Mouse (Mus musculus): ENCODE measurements around the gene Tcf7l1. TPM values are rescaled to one million over a fixed set of nuclear protein-coding genes. Genes with fewer than 3 reads are reported as not detected.

Gene Tcf7l1
- polyA plus RNA-seq, 1 experiment from 2014 or later: 14.6 TPM

GRCm38 (mm10) chr6:72774275-72774674 is 14.8 kb downstream of the Tcf7l1 start:
- Histone ChIP-seq H3K36me3 (ENCODE audit: control insufficient read depth, insufficient read depth, low read length) (0 out of 2 replicates have a peak, but pooled peaks cover 2% of the 10 kb centered on the region), H3K27ac (ENCODE audit: low read depth, low read length) (no peak overlapping the region), H3K4me1 (replicated peaks; ENCODE audit: control insufficient read depth, insufficient read depth, low read length) (0 out of 2 replicates have a peak, but pooled peaks cover 2% of the 10 kb centered on the region), H3K27me3 (replicated peaks; ENCODE audit: control insufficient read depth, insufficient read depth, low read length) (no peaks in the 10 kb centered on the region), H3K9me3 (ENCODE audit: control insufficient read depth, low read length) (no peaks in the 10 kb centered on the region), H3K9ac (ENCODE audit: low read depth, low read length) (no peak overlapping the region), H3K4me2 (no peak overlapping the region), H3K4me3 (ENCODE audit: low read depth, low read length) (no peak overlapping the region)
- 53% methylated on average over 3 of the region's 3 CpGs for WGBS
- ATAC-seq (replicated peaks; ENCODE audit: low FRiP score) (no peak), DNase-seq (ENCODE audit: low spot score) (no peak)

DNA sequence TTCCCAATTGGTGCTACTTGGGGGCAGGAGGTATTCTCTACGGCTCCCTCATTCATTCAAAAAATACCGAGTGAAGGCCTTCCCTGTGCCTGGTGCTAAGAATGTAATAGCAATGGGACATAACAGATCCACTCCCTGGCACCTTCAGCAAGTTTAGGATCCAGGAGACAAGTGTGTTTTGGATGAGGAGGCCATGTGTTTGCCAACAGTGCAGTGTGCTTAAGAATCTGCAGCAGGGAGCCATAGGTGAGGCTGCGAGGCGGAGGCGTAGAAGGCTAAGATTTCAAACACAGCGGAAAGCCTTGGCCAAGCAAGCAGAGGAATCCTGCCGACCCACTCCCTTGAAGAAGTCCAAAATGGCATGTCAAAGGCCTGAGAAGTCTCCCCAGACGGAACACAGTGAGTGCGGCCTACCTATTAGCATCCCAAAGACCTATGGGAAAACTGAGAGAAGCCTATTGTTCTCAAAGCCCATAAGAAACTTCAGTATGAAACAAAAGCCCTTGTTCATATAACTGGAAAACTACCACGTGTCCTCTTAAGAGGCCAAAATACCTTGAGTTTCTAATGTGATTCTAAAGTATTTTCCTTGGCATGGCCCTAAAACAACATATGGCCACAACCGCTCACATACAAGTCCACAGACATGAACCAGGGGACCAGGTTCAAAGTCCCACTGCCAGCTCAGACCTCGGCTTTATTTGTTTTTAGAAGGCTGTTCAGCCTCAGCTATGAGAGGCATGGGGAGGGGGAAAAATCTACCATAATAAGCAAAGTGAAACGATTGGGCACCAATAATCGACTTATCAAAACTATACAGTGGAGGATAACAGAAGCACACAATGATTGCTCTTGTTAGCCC is 18.9 kb downstream of the Tcf7l1 start:
- Histone ChIP-seq H3K9me3 (ENCODE audit: control insufficient read depth, low read length) (no peaks in the 10 kb centered on the region), H3K4me3 (ENCODE audit: low read depth, low read length) (no peak overlapping the region), H3K4me1 (replicated peaks; ENCODE audit: control insufficient read depth, insufficient read depth, low read length) (no peaks in the 10 kb centered on the region), H3K9ac (ENCODE audit: low read depth, low read length) (no peak overlapping the region), H3K27ac (ENCODE audit: low read depth, low read length) (no peak overlapping the region), H3K36me3 (ENCODE audit: control insufficient read depth, insufficient read depth, low read length) (0 out of 2 replicates have a peak, but pooled peaks cover 2% of the 10 kb centered on the region), H3K27me3 (replicated peaks; ENCODE audit: control insufficient read depth, insufficient read depth, low read length) (no peaks in the 10 kb centered on the region), H3K4me2 (no peak overlapping the region)
- DNase-seq (ENCODE audit: low spot score) (no peak), ATAC-seq (replicated peaks; ENCODE audit: low FRiP score) (no peak)
- 83% methylated on average over 14 of the region's 14 CpGs for WGBS

DNA sequence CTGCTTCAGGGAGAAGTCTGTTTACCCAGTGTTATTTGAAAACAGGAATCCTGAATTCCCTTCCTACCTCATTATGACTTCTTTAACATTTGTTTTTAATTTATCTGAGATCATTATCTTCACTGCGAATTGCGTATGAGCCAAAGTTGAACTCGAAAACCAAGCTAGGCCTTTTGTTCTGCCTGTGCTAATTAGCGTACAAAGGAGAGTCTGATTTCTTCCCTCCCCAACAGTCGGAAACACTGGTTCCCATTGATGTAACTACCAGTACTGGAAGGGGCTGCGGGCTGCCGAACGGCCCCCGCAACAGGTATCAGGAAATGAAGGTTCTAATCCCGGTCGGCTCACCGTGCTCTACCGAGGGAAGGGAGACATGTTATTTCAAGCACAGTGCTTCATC is 19.7 kb downstream of the Tcf7l1 start:
- Histone ChIP-seq H3K9me3 (ENCODE audit: control insufficient read depth, low read length) (no peaks in the 10 kb centered on the region), H3K27me3 (replicated peaks; ENCODE audit: control insufficient read depth, insufficient read depth, low read length) (no peaks in the 10 kb centered on the region), H3K4me3 (ENCODE audit: low read depth, low read length) (no peak overlapping the region), H3K27ac (ENCODE audit: low read depth, low read length) (no peak overlapping the region), H3K9ac (ENCODE audit: low read depth, low read length) (no peak overlapping the region), H3K36me3 (ENCODE audit: control insufficient read depth, insufficient read depth, low read length) (0 out of 2 replicates have a peak, but pooled peaks cover 2% of the 10 kb centered on the region), H3K4me1 (replicated peaks; ENCODE audit: control insufficient read depth, insufficient read depth, low read length) (no peaks in the 10 kb centered on the region), H3K4me2 (no peak overlapping the region)
- no peak for ATAC-seq (replicated peaks; ENCODE audit: low FRiP score)
- WGBS: 83% methylated on average over 13 of the region's 13 CpGs
- DNase-seq (ENCODE audit: low spot score): no peak

DNA sequence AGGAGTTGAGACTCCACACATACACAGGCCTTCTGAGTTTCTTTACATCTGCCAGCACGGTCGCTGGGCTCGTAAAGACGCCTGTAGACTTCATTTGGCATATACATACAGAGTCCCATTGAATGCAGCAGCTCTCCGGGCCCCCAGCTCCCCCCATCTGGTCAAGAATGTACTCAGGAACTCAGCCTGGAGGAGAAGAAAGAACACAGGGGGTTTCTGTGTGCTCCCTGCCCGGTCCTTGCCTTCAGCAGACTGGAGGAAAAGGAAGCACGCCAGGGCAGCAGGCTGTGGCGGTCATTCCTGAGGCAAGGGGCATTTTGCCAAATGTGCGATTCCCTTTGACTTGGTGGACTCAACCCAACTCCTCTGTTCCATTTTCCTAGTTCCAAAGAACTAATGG is 20.2 kb downstream of the Tcf7l1 start:
- Histone ChIP-seq H3K4me2 (no peak overlapping the region), H3K36me3 (ENCODE audit: control insufficient read depth, insufficient read depth, low read length) (0 out of 2 replicates have a peak, but pooled peaks cover 2% of the 10 kb centered on the region), H3K4me3 (ENCODE audit: low read depth, low read length) (no peak overlapping the region), H3K9ac (ENCODE audit: low read depth, low read length) (no peak overlapping the region), H3K9me3 (ENCODE audit: control insufficient read depth, low read length) (no peaks in the 10 kb centered on the region), H3K4me1 (replicated peaks; ENCODE audit: control insufficient read depth, insufficient read depth, low read length) (no peaks in the 10 kb centered on the region), H3K27me3 (replicated peaks; ENCODE audit: control insufficient read depth, insufficient read depth, low read length) (no peaks in the 10 kb centered on the region), H3K27ac (ENCODE audit: low read depth, low read length) (no peak overlapping the region)
- DNase-seq (ENCODE audit: low spot score) (no peak), ATAC-seq (replicated peaks; ENCODE audit: low FRiP score) (no peak)
- 92% methylated on average over 9 of the region's 9 CpGs for WGBS

GRCm38 (mm10) chr6:72768097-72768496 is 21.0 kb downstream of the Tcf7l1 start:
- ATAC-seq (replicated peaks; ENCODE audit: low FRiP score): no peak
- 87% methylated on average over 9 of the region's 9 CpGs for WGBS
- Histone ChIP-seq H3K9me3 (ENCODE audit: control insufficient read depth, low read length) (no peaks in the 10 kb centered on the region), H3K36me3 (ENCODE audit: control insufficient read depth, insufficient read depth, low read length) (0 out of 2 replicates have a peak, but pooled peaks cover 2% of the 10 kb centered on the region), H3K4me3 (ENCODE audit: low read depth, low read length) (no peak overlapping the region), H3K27ac (ENCODE audit: low read depth, low read length) (no peak overlapping the region), H3K9ac (ENCODE audit: low read depth, low read length) (no peak overlapping the region), H3K4me1 (replicated peaks; ENCODE audit: control insufficient read depth, insufficient read depth, low read length) (no peaks in the 10 kb centered on the region), H3K27me3 (replicated peaks; ENCODE audit: control insufficient read depth, insufficient read depth, low read length) (no peaks in the 10 kb centered on the region), H3K4me2 (no peak overlapping the region)
- DNase-seq (ENCODE audit: low spot score): no peak

- no peaks in the 10 kb centered on the region for H3K27me3 ChIP-seq (replicated peaks; ENCODE audit: control insufficient read depth, insufficient read depth, low read length)
- H3K36me3 ChIP-seq (ENCODE audit: control insufficient read depth, insufficient read depth, low read length): no peaks in the 10 kb centered on the region
- no peak overlapping the region for H3K4me3 ChIP-seq (ENCODE audit: low read depth, low read length)
- WGBS: 67% methylated on average over 11 of the region's 11 CpGs
- DNase-seq (ENCODE audit: low spot score) (no peak), ATAC-seq (replicated peaks; ENCODE audit: low FRiP score) (no peak)
- H3K4me1 ChIP-seq (replicated peaks; ENCODE audit: control insufficient read depth, insufficient read depth, low read length): 0 out of 2 replicates have a peak, but pooled peaks cover 2% of the 10 kb centered on the region
- no peak overlapping the region for H3K27ac ChIP-seq (ENCODE audit: low read depth, low read length)
- H3K9ac ChIP-seq (ENCODE audit: low read depth, low read length): no peak overlapping the region
- H3K9me3 ChIP-seq (ENCODE audit: control insufficient read depth, low read length): no peaks in the 10 kb centered on the region
- H3K4me2 ChIP-seq: no peak overlapping the region
Measured at GRCm38 (mm10) chr6:72763616-72764015, 25.4 kb downstream of the Tcf7l1 start.

DNA sequence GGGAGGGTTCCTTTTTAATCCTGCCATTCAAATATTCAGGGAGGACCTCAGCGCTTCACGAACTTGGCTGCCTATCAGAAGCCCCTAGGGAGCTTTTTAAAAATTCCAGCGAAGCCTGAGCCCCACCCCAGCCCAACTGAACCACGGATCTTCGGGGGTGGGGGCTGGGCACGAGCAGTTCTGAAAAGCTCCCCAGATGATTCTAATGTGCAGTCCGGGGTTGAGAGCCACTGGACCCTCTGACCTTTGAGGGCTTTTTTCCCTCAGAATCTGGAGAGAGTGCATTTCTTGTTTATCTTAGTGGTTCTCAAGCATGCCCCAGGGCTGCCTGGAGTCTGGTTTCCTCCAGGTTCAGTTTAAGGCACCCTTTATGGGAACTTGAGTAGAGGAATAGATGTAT is 27.4 kb downstream of the Tcf7l1 start:
- 49% methylated on average over 7 of the region's 7 CpGs for WGBS
- H3K9me3 ChIP-seq (ENCODE audit: control insufficient read depth, low read length): no peaks in the 10 kb centered on the region
- H3K36me3 ChIP-seq (ENCODE audit: control insufficient read depth, insufficient read depth, low read length): no peaks in the 10 kb centered on the region; the same call in 1 of the 2 replicates
- no peaks in the 10 kb centered on the region for H3K27me3 ChIP-seq (replicated peaks; ENCODE audit: control insufficient read depth, insufficient read depth, low read length)
- no peak overlapping the region for H3K27ac ChIP-seq (ENCODE audit: low read depth, low read length)
- no peak for DNase-seq (ENCODE audit: low spot score)
- ATAC-seq (replicated peaks; ENCODE audit: low FRiP score): no peak
- H3K4me3 ChIP-seq (ENCODE audit: low read depth, low read length): no peak overlapping the region
- H3K9ac ChIP-seq (ENCODE audit: low read depth, low read length): no peak overlapping the region
- 0 out of 2 replicates have a peak, but pooled peaks cover 2% of the 10 kb centered on the region for H3K4me1 ChIP-seq (replicated peaks; ENCODE audit: control insufficient read depth, insufficient read depth, low read length)
- H3K4me2 ChIP-seq: no peak overlapping the region

- ATAC-seq (replicated peaks; ENCODE audit: low FRiP score) (no peak), DNase-seq (ENCODE audit: low spot score) (no peak)
- Histone ChIP-seq H3K36me3 (ENCODE audit: control insufficient read depth, insufficient read depth, low read length) (no peaks in the 10 kb centered on the region; the same call in 1 of the 2 replicates), H3K9ac (ENCODE audit: low read depth, low read length) (no peak overlapping the region), H3K27ac (ENCODE audit: low read depth, low read length) (no peak overlapping the region), H3K4me2 (no peak overlapping the region), H3K27me3 (replicated peaks; ENCODE audit: control insufficient read depth, insufficient read depth, low read length) (no peaks in the 10 kb centered on the region), H3K4me3 (ENCODE audit: low read depth, low read length) (no peak overlapping the region), H3K4me1 (replicated peaks; ENCODE audit: control insufficient read depth, insufficient read depth, low read length) (peaks cover 11% of the 10 kb centered on the region), H3K9me3 (ENCODE audit: control insufficient read depth, low read length) (no peaks in the 10 kb centered on the region)
- WGBS: 44% methylated on average over 10 of the region's 10 CpGs
Measured at GRCm38 (mm10) chr6:72758239-72759017, 30.6 kb downstream of the Tcf7l1 start.

Measured in liver, embryonic 11.5 days (tissue).